Mouse (Mus musculus): ENCODE results near the gene She. TPM values are rescaled to one million over a fixed set of nuclear protein-coding genes. Genes with fewer than 3 reads are reported as not detected.

She gene
- total RNA-seq (2023): 1.3 TPM

DNA sequence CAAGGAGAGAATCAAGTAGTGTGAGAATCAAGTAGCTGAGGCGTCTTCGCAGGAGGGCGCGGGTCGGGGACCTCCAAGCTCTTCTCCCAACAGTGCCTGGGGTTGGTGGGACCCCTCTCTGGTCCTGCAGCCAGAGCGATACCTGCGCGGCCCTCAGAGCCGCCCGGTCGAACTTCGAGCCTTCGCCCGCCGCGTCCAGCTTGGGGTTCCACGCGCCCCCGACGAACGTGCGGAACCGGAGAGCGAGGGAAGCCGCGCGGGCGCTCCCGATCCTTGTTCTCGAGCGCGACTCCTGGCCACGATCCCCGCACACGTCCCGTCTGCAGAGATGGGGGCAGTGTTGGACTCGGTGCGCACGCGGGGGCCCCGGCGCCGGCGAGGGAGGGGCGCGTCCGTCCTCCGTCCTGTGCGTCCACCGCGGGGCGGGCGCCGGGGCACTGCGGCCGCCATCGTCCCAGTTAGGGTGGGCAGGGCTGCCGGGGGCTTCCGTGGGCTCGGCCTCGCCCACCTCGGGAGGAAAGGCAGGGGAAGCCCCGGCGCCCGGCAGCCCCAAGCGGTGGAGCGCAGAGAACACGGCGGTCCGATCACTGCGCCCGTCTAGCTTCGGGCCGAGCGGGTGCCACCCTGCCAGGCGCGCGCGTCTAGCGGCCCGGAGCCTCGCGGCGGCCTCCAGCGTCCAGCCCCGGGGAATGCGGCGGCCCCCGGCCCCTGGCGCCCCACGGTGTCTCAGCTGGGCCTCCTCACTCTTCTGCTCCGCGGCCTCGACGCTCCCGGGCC, at the start of gene She:
She (plus strand) TSS at position 556 of the 777 bp plus-strand sequence.

Other genes with a start within 250 kb of the She start
- 140 TPM for gene Adar, start 116.3 kb upstream of the She start, total RNA-seq (2023)
- 3.0 TPM for gene Chrnb2, start 66.7 kb upstream of the She start, total RNA-seq (2023)
- 74.9 TPM for gene Ube2q1, start 57.8 kb upstream of the She start, total RNA-seq (2023)
- 147 TPM for gene Il6ra, start 81.8 kb downstream of the She start, total RNA-seq (2023)
- gene Atp8b2, start 132.1 kb downstream of the She start, total RNA-seq (2023): 109 TPM
- 58.9 TPM for gene Hax1, start 167.4 kb downstream of the She start, total RNA-seq (2023)
- gene 4933434E20Rik, start 220.3 kb downstream of the She start, total RNA-seq (2023): 97.0 TPM
- gene Ubap2l, start 221.3 kb downstream of the She start, total RNA-seq (2023): 249 TPM
- gene Tpm3, start 241.3 kb downstream of the She start, total RNA-seq (2023): 596 TPM

Data from CD4-positive naive resting alpha-beta T cell, adult 76 days (primary cell).